Mouse (Mus musculus) Patski (cell line): Measurements from ENCODE around the gene Tspan17. TPM values are rescaled to one million over a fixed set of nuclear protein-coding genes. Genes with fewer than 3 reads are reported as not detected.
A peak's percentile ranks its signal among the peaks of the same experiment; 100 is the strongest.

Experiments
- ATAC-seq: fragments of 100-300 bp; one replicate; pipeline ENCODE4 v1.8.0; 2021
- CTCF ChIA-PET: fragments of 350-600 bp; sonication (Branson Sonifier 250); formaldehyde crosslinking; loops from one replicate; lab custom pipeline; 2022; ENCODE audit warnings: inconsistent platforms; lab: Charles Lee
- POLR2A ChIA-PET: fragments of 350-600 bp; sonication (Branson Sonifier 250); formaldehyde crosslinking; loops from one replicate; lab custom pipeline; 2022; ENCODE audit warnings: antibody characterized with exemption, inconsistent platforms; lab: Charles Lee
- DNase-seq: peaks from one replicate; pipeline ENCODE4 v3.0.0-alpha.2; 2011; ENCODE audit warnings: low read depth, low spot score
- H3K27me3 ChIP-seq: fragments of 371-371 bp; one replicate; pipeline ENCODE4 v1.5.1; 2021
- CTCF ChIP-seq: fragments of 100-300 bp; IDR thresholded peaks from one replicate; pipeline ENCODE4 v1.5.1; 2021
- in situ Hi-C: fragments of 300-500 bp; cut with MboI; formaldehyde crosslinking; loops from 3 replicates; pipeline ENCODE4 v1.11.1; 2018; ENCODE audit warnings: low pct_unique_long_range_greater_than_20kb, mixed read lengths
- polyA plus RNA-seq: library from polyadenylated mRNA; unstranded; gene quantifications from one replicate; pipeline ENCODE4 v1.2.3, GENCODE M21; 2021

The Tspan17 gene
- 35.3 TPM for polyA plus RNA-seq

GRCm38 (mm10) chr13:54788740-54789560 lies at the start of gene Tspan17:
Gene Tspan17 (plus strand): TSS chr13:54789377.
- in situ Hi-C loops: no loop called here
- DNase-seq: peak; percentile 73
- ATAC-seq: peak; percentile 81
- CTCF ChIA-PET: no interaction called here
- POLR2A ChIA-PET: no interaction called here
- H3K27me3 ChIP-seq: no peaks in the 10 kb centered on the region
- no peak for TF ChIP-seq CTCF

DNA sequence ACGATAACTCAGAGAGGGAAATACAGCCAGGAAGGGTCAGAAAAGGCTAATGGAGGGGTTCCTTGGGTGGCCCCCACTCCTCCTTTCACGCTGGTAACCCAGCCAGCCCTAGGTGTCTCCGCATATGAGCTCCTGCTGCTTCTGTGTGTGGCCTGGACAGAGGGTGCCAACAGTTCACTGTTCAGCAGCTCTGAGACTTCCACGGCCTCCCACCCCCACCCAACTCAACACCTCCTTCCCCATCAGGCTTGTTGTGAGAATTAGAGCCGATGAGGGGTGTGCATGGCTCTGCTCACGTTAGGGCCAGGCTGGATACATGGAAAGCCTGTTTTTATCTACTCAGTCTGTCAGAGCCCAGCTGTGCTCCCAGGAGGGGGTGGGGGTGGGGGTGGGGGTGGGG lies 43.1 kb upstream of the Tspan17 start:
- no peak for TF ChIP-seq CTCF
- DNase-seq (no peak), ATAC-seq (no peak)
- CTCF ChIA-PET: no interaction called here
- POLR2A ChIA-PET: no interaction called here
- peaks cover 17% of the 10 kb centered on the region for H3K27me3 ChIP-seq
- in situ Hi-C loops: no loop called here

- in situ Hi-C loops: no loop called here
- H3K27me3 ChIP-seq: peaks cover 16% of the 10 kb centered on the region
- DNase-seq: no peak
- no peak for ATAC-seq
- TF ChIP-seq CTCF: no peak
- CTCF ChIA-PET: no interaction called here
- POLR2A ChIA-PET: no interaction called here
These were observed 42.3 kb upstream of the Tspan17 start for GRCm38 (mm10) chr13:54746896-54747295.

- no peak for DNase-seq
- TF ChIP-seq CTCF: no peak
- no peak for ATAC-seq
- ChIA-PET CTCF (no interaction called here), POLR2A (no interaction called here)
- H3K27me3 ChIP-seq: peaks cover 16% of the 10 kb centered on the region
- in situ Hi-C loops: no loop called here
These were observed 41.0 kb upstream of the Tspan17 start for GRCm38 (mm10) chr13:54748190-54748589.

DNA sequence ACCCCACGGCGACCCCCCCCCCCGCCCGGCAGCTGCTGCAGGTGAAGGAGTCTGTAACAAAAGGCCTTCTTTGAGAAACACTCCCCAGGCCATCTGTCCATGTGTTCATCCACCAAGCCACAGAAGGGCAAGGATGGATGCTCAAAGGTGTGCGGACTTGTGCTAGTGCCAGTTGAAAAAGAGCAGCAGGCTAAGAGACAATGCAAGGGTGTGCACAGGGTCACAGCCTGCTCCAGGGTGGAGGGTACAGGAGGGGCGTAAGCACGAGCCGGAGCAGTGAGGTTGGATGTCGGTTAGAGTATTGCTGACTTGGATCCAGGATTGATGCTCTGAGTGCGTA lies 40.5 kb upstream of the Tspan17 start:
- no peak for TF ChIP-seq CTCF
- POLR2A ChIA-PET: no interaction called here

DNA sequence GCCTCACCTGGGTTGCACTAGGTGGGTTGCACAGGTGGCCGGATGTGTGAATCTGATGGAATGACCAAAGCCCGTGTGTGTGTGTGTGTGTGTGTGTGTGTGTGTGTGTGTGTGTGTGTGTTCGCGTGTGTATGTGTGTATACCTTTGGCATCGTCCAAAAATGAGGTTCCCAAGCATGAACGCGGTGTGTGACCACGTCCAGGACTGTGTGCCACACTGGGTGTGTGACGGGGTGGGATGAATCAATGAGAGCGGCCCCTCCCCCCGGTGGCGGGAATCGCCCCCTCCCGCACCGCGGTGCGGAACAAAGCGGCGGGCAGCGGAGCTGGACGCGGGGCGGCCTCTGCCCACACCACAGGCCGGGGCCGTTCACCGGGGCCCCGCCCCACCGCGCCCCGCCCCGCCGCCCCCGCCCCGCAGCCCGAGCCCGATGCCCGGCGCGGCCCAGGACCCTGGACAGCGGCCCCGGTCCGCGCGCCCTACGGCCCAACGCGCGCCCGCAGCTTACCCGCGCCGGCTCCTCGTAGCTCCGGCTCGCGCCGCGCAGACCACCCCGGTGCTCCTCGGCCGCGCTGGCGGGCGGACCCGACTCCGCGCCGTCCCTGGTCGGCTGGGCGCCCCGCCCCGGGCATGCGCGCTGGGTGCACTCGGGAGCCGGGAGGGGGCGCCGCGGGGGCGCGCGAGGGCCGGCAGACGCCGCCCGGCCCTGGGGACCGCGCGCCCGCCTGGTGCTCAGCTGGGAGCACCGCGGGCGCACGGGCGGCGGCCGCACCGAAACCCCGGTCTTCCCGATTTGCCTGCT lies 39.9 kb upstream of the Tspan17 start:
- no peak for TF ChIP-seq CTCF
- POLR2A ChIA-PET: no interaction called here
- in situ Hi-C loops: no loop called here
- peak; percentile 33 for ATAC-seq
- CTCF ChIA-PET: no interaction called here
- no peak for DNase-seq
- H3K27me3 ChIP-seq: peaks cover 21% of the 10 kb centered on the region

More for the DNA sequence above, 40.5 kb upstream of the Tspan17 start:
- H3K27me3 ChIP-seq: peaks cover 20% of the 10 kb centered on the region
- CTCF ChIA-PET: no interaction called here
- in situ Hi-C loops: no loop called here
- no peak for ATAC-seq
- no peak for DNase-seq

DNA sequence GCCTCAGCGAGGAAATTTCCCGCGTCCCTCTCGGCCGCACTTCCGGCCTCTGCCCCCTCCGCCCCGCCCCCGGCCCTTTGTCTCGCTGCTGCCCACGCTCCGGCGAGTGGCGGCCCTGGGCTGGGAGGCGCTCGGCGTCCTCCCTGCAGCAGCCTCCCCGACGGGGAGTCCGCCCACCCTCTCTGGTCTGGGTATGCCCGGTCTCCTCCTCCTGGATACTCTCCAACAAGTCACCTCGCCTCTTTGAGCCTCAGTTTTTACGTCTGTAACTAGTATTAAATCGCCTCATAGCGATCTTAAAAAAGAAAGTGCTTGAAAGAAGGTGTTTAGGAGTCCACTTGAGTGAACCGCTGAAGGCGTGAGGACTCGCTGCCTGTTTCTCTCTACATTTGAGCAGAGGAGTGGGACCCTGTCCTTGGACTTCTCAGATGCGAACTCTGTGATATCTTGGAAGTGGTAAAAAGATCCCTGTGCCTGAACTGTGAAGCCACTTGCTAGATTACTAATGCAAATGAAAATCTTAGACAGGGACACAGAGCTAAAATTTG lies 39.2 kb upstream of the Tspan17 start, which contains the start of gene Gprin1:
Gene Gprin1, minus strand, starts transcription at position 11 of the 548 bp plus-strand sequence.
- in situ Hi-C loops: no loop called here
- DNase-seq (no peak), ATAC-seq (no peak)
- no peak for TF ChIP-seq CTCF
- POLR2A ChIA-PET: no interaction called here
- peaks cover 21% of the 10 kb centered on the region for H3K27me3 ChIP-seq
- CTCF ChIA-PET: no interaction called here

GRCm38 (mm10) chr13:54750699-54751098 lies 38.5 kb upstream of the Tspan17 start:
- in situ Hi-C loops: no loop called here
- no peak for ATAC-seq
- POLR2A ChIA-PET: no interaction called here
- CTCF ChIA-PET: no interaction called here
- DNase-seq: no peak
- no peak for TF ChIP-seq CTCF
- peaks cover 19% of the 10 kb centered on the region for H3K27me3 ChIP-seq

DNA sequence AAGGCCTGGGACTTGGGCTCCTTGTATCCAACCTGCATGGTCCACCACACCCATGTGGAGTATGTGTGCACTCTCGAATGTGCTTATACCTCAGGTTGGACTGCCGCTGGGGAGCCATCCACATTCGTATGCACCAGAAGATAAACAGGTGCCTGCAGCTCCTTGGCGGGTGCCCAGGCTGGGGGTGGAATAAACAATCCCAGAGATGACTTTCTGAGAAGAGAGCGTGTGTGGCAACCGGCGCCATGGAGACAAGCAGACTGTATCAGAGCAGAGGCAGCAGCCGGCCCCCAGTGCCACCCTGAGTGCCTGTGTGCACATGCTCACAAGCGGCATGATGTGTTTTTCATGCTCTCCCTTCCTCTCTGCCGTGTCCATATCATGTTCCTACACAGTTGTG lies 36.5 kb upstream of the Tspan17 start:
- ChIA-PET CTCF (no interaction called here), POLR2A (no interaction called here)
- ATAC-seq (no peak), DNase-seq (no peak)
- H3K27me3 ChIP-seq: peaks cover 16% of the 10 kb centered on the region
- in situ Hi-C loops: no loop called here
- TF ChIP-seq CTCF: no peak

GRCm38 (mm10) chr13:54753733-54754132 lies 35.4 kb upstream of the Tspan17 start:
- ATAC-seq (no peak), DNase-seq (no peak)
- POLR2A ChIA-PET: no interaction called here
- no peak for TF ChIP-seq CTCF
- CTCF ChIA-PET: no interaction called here
- H3K27me3 ChIP-seq: peaks cover 11% of the 10 kb centered on the region
- in situ Hi-C loops: no loop called here
